Mouse (Mus musculus) cerebellum, adult 9-10 months (tissue): ENCODE results near the gene Gatad2b.
"Not testable (repeated sequence)": the region's sequence is repeated elsewhere in the genome, so short reads cannot be mapped to it uniquely, and the experiment has no call there.

ENCODE experiments used
- DNase-seq: peaks from one replicate; pipeline ENCODE4 v3.0.0; 2022

Gatad2b gene

DNA sequence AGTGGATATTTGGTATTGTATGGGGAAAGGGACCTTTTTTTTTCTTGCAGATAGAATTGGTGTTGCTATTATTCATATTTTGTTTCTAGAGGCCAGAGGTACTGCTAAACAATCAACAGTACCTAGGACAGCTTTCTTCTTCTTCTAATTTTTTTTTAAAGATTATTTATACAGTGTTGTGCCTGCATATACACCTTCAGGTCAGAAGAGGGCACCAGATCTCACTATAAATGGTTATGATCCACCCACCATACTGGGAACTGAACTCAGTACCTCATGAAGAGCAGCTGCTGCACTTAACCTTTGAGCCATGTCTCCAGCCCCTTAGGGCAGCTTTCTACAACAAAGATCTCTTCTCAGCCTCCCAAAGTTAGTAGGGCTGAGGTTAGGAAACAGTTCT, 20.4 kb downstream of the Gatad2b start:
- no peak for DNase-seq

DNA sequence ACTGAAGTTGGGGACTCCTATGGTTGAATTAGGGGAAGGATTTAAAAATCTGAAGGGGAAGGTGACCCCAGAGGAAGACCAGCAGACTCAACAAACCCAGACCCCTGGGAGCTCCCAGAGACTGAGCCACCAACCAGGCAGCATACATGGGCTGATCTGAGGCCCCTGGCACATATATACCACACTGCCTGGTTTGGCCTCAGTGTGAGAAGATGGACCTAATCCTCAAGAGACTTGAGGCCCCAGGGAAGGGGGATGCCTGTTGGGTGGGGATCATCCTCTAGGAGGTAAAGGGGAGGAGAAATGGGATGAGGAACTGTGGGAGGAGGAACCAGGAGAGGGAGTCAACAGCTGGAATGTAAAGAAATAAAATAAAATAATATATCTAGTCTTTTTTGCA, 21.3 kb downstream of the Gatad2b start:
- DNase-seq, result no peak

DNA sequence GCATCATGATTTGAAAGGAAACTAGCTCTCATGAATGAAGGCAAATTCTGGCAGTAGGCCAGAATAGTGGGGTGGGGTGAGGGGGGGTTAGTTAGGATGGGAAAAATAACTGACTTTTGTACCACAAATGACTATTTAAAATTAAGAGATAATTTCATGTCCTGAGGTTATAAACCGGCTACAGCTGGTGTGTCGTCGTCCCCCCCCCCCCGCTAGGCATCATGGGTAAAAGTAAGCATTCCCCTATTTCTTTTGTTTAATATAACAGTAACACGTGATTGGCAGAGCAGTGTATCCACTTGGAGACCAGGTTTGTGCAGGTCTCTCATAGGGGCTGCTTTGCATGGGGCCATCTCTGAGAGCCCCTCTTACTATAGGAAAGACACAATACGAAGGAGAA, 29.3 kb downstream of the Gatad2b start:
- DNase-seq, result no peak

DNA sequence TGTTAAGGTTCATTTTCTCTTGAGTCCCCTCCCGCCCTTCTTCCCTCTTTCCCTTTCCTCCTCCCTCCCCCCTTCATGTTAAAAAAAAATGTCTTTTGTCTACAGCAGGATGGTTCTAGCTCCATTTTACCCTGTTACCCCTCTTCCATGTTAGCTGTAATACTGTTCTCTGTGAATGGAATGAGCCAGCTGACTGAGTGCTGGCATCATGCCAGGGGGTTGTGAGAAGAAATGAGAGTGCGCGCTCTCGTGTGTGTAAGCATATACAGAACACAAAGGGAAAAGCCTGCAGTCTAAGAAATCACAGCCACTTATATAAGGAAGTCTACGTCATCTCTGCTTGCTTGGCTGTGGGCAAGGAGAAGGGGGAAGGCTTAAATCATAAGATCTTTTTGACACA, 30.1 kb downstream of the Gatad2b start:
- DNase-seq, result peak; percentile 73

DNA sequence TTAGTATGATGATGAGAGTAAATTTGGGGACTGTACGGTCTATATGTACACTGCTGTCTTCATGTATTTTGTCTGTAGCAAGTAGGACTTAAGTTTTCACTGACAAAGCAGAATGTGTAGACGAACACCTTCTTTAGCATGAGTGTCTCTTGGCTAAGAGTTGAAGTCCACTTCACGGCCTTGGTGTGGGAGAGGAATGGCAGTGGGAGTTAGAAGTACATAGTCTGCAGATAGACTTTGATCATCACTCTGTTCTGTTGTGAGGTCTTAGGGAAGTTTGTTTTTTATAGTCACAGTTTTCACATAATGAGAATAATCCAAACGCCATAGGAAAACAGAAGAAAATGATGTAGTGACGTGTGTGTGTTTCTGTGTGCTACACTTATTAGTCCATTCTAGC, 39.5 kb downstream of the Gatad2b start:
- no peak for DNase-seq

DNA sequence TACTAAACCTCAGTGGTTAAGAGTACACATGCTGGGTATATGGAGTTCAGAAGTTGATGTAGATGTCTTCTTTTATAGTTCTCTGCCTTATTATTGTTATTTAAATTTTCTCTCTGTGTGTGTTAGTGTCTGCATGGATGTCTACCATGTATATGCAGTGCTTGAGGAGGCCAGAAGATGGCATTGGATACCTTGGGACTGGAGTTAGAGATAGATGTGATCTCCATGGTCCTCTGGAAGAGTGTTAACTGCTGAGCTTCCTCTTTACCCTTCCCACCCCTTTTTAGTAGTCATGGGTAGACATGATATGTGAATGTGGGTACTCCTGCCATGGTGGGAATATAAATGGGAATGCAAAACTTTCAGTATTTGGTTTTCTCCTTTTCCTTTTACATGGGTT, 42.5 kb downstream of the Gatad2b start:
- DNase-seq, result no peak

DNA sequence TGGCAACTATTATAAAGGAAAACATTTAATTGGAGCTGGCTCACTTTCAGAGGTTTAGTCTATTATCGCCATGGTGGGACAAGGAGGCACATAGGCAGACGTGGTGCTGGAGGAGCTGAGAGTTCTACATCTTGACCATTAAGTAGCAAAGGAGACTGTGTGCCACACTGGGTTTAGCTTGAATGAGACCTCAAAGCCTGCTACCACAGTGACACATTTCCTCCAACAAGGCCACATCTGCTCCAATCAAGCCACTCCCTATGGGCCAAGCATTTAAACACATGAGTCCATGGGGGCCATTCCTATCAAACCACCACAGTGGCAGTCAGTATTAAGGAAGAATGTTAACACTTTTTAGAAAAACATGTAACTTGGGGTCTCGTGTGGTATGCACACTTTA, 45.2 kb downstream of the Gatad2b start:
- no peak for DNase-seq

DNA sequence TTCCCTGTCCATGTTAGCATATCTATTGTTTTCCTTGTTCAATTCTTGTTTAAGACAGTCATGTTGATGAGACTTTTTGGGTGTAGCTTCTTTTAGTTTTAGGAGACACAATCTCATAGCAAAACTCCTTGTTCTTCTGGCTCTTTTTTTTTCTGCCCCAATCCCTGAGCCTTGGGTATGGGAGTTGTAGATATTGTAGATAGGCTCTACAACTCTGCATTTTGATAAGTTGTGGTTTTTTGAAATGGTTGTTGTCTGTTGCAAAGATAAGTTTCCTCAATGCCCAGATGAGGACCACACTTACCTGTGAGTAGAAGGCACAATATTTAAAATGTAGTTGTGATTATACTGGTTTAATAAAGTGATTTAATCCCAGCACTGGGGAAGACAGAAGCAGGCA, 47.2 kb downstream of the Gatad2b start:
- DNase-seq, result no peak

DNA sequence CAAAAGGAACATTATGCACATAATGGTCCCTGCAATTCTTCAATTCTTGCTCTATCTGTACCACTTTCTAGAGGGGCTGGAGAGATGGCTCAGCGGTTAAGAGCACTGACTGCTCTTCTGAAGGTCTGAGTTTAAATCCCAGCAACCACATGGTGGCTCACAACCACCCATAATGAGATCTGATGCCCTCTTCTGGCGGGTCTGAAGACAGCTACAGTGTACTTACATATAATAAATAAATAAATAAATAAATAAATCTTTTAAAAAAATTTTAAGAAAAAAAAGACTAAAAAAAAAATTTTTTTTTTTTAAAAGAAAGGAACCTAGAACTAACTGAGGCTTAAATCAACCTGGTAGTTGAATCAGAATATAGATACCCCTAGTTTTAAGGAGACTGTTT, 49.9 kb downstream of the Gatad2b start:
- not testable (repeated sequence) for DNase-seq

DNA sequence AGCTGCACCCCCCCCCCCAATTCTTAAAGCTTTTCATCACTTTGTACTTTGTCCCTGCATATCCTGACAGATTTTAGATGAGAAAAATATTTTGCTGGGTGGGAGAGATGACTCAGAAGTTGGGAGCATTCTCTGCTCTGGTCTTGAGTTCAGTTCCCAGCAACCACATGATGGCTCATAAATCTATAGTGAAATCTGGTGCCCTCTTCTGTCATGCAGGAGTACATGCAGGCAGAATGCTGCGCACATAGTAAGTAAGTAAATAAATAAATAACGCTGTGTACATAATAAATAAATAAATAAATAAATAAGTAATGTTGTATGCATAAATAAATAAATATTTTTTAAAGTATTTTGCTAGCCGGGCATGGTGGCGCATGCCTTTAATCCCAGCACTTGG, 54.9 kb downstream of the Gatad2b start:
- no peak for DNase-seq

DNA sequence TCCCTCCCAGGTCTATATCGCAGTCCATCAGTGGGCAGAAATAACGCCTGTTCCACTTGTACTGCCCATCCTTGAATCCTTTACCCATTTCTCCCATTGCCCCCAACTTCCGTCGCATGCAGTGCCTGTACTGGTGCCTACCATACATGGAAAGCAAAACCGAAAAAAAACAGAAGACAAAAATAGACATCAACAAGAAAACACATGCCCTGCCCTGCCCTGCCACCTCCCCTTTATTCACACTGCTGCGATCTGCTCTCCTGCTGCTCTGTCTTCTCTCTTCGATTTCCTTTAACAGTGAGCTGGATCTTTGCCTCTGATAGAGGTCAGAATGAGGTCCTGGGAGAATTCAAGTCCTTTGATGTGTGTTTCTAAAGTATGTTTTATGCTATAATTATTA, 65.0 kb downstream of the Gatad2b start:
- no peak for DNase-seq

DNA sequence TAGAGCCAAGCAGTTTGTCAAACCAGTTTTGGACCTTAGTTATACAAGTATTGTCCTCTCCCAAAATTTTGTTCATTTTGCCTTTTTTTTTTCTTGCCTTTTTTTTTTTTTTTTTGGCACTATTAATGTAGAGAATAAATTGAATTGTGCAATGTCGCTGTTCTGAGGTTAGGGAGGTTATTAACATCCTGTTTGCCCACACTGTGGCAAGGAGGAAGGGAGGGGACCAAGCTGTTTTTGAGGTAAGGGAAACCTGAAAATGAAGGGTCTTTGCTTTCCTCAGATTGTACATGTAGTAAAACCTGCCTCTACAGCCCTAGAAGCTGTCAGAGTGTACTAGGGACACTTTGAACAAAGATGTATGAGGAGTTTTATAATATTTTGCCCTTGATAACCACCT, 66.3 kb downstream of the Gatad2b start:
- no peak for DNase-seq

DNA sequence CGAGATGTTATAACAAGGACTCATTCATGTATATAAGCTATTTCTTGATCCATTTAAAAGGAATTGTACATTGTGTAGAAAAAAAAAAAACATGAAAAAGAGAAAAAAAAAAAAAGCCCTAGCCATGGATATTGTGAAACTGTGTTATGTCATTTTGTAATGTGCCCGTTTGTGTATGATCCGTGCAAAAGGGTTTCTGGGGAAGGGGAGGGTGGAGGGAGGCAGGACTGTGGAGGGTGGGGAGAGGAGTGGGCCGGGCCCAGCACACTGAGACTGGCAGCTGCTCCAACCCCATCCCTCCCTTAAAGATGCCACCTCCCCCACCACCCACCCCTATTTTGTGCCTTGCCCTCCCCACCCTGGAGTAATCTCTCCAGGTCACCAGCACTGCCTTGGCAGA, 68.5 kb downstream of the Gatad2b start:
- no peak for DNase-seq

DNA sequence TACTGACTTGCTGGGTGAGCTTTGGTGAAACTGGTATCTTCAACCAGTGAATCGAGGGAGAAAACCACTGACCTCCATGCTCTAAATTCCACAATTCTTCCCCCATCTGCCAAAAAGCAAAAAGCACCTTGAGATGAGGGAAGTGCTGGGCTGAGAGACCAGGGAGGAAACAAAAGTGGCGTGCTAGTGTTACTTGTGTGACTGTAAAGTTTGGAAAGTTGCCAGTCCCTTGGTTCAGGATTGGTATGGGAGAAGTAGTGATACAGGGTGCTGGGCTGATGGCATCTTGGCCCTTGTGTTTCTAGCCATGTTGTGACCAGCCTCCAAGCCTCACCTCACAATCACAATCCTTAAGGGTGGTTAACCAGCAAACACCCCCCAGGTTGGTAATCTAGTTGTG, 69.4 kb downstream of the Gatad2b start:
- no peak for DNase-seq

DNA sequence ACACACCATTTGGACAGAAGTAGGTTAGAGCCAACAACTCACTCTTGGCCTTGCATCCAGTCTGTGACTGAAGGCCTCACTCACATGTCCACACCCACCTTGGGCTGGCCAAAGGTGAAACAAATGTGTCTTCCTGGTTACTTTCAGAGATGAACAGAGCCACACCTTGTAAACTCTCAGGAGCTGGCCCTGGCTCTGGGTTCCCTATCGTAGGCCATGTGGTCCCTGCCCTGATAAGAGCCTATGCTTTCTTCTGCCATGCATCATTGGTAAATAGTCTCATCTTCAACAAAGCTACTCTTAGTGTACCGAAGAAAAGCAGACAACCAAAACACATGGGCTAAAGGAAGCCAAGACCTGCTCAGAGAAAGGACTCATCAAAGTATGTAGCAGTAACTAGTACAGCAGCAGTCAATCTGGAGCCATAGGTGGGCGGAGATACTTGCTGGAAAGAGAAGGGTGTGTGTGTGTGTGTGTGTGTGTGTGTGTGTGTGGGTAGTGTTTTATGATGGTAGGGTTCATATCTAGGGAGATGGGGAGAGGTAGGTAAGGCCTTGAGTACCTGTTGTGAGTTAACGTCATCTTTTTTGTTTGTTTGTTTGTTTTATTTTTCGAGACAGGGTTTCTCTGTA, 74.1 kb downstream of the Gatad2b start:
- DNase-seq, result no peak

DNA sequence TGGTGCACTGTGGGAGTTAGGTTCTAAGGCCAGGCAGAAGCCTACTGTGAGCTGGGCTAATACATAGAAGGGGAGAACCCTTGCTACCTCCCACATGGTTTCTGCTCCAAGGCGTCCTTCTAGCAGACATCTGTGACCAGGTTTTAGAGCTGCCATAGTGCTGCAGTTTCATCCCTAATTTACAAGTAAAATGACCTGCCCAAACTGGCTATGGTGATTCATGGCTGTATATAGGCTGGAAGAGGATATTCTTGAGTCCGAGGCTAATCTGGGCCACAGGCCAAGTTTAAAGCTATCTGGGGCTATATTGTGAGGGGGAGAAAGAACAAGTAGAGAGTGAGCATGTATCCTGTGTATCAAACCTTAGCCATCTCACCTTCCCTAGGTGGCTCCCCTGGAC, 76.1 kb downstream of the Gatad2b start:
- no peak for DNase-seq

DNA sequence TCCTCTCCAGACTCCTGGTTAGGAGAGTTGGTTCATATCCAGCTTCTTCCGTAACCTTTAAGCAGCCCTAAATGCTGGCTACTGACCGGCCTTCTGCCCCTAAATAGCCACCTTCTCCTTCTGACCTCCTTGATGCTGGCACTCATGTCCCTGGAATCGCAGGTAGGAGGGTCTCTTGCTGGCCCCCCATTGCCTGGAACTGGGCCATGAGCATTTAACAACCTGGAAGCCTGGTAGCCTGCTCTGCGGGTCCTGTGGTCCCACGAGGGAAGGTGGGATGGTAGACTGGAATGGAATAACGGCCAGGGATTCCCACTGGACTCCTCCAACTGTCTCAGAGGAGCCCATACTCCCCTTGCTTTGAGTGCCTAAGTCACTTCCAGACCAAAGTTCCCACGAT, 78.9 kb downstream of the Gatad2b start:
- DNase-seq, result no peak

DNA sequence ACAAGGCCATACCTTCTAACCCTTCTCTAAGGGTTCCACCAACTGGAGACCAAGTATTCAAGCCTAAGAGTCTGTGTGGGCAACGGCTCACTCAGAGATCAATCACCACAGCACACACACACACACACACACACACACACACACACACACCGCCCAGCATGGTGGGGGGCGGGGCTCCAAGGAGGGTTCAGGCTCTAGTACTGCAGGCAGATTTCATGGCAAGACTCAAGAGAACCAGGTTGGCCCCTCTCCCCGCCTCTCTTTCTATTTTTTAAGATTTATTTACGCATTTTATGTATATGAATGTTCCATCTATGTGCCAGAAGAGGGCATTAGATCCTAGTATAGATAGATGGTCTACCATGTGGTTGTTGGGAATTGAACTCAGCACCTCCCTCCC, 79.8 kb downstream of the Gatad2b start:
- DNase-seq, result no peak

DNA sequence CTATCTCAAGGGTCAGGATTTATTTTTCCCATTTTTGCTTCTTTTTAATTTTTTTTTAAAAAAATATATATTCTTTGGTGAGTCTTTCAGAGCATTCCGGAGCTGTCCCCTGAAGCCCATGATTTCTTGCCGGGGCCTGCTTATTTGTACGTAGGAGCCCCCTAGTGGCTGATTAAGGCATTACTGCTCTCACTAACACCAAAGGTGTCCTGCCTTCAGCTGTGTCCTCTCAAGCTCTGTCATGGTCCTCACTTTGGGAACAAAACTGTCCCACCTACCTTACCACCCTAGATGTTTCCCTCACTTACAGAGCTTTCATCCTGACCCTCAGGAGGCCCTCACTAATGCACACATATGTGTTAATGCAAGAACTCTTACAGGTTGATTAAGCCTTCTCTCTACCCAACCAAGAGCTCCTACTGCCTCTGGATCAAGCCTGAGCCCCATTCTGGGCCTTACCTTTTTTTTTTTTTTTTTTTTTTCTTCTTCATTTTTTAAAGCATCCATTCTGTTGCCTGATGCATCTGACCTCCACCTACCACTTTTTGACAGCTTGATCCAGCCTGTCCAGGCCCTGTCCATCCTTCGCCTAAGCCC, 80.6 kb downstream of the Gatad2b start:
- peak; percentile 93 for DNase-seq

DNA sequence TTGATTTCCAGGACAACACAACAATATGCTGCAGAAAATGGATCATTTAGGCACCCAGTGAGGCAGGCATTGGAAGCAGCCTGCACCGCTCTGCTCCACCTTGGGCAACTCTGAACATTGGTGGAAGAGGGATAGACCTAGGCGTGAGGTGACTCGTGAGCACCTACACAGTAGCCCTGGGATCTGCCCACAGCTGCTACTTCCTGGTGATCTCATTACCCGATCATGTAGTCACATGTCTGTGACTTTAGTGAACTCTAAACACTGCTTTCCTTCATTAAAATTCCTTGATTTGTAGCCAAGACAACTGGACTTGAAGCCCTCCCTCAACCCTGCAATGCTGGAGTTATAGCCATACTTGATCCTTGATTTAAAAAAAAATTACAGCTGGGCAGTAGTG, 81.4 kb downstream of the Gatad2b start:
- no peak for DNase-seq

DNA sequence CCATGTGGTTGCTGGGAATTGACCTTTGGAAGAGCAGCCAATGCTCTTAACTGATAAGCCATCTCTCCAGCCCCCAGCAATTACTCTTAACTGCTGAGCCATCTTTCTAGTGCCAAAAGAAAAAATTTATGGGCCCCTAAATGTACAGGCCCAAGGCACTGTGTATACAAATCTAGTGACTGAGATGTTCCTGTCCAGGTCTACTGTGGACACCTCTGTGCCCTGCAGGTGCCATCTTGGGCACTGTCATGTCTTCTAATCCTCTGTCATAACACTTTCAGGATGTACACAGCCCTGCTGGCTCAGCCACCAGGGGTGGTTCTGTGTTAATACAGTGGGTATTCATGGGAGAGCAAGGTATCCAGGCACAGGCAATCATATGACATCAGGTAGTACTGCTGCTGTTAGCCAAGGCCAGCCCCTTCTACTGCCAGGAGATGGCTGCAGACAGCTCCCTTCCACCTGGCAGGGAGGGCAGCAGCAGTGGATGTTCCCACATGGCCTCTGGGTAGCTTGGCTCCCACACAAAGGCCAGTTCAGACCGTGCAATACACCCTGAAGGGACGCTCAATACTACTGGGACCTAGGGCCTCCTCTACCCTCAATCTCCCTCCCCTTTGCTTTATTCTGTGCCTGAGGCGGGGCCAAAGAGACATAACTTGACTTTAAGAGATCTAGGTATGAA, 82.7 kb downstream of the Gatad2b start:
- no peak for DNase-seq

DNA sequence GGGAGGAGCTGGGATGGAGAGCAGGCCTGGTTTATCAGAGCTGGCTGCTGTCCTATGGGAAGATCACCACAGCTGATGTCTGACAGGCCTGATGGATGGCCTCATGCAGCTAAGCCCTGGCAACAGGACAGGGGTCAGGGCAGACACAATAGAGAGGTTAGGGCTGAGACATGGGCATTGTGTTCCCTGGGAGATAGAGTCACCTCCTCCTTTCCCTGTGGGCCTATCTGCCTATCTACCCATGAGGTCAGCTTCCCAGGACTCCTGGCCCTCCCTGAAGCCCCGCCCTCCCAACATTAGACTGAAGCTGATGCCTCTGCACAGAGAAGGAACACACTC, 83.2 kb downstream of the Gatad2b start:
- DNase-seq, result no peak

DNA sequence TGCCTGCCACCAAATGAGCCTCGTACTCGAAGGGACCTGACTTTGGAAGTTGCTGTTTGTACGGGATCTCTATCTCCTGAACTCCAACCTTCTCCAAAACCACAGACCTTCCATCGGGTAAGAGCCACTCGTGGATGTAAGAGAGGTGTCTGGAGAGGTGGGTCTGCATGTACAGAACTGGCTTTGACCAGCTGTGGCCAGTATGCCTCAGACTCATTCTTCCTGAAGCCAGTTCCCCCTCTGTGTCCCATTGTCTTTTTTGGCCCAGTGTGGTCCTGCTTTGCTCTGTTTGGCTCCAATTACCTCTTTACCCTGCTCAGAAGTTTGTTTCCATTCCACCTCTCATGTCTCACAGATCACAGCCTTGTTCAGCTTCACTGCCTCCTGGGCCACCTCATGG, 85.5 kb downstream of the Gatad2b start:
- DNase-seq, result no peak

DNA sequence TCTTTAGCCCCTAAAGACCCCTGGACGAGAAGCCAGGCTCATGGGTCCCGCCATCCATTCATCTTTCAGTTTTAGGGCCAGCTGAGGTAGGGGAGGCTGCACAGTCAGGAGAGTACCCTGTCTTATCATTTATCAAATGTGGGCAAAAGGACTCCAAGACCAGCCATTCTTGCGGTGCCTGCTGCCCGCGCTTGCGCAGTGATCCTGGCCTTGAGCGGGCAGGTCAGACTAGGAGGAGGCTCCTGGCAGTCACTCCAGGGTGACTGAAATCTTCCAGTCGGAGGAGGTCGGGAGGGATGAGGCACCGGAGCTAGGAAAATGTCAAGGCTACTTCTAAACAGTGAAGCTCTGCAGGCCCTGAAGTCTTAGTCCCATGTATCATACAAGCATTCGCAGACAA, 88.7 kb downstream of the Gatad2b start:
- DNase-seq, result no peak

DNA sequence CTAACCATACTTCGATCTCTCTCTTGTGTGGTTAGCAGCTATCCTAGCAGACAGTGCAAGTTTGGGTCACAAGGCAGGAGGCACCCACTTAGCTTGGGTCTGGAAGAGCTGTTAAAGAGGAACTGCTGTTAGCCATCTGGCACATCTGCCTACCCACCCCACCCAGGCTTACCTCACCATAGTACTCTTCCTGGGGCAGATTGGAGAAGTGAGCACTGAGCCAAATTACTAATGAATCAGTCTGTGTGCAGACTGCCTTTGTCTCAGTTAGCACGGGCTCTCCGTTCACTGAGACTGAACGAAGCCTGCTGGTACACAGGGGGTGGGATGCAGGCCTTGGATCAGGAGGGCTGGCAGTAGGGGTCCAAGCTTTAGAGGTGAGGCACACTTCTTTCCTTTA, 90.7 kb downstream of the Gatad2b start:
- DNase-seq, result no peak
